14 mouse cellular contexts compared by ENCODE assay signal in the genomic region with DNA sequence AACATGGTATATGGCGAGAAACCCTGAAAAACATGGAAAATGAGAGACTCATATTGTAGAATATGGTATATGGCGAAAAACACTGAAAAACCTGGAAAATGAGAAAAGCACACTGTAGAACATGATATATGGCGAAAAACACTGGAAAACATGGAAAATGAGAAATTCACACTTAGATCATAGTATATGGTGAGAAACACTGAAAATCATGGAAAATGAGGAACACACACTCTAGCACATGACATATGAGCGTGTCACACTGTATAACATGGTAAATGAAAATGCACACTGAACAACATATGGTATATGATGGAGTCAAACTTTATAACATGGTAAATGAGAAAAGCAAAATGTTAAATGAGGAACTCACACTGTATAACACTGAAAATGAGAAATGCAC.
"Had no signal": no experiment of that assay in that cellular context is flagged by ENCODE, and none has a peak within 500 bp of the region (broad histone marks: within the 10 kb centered on the region; RNA-seq: fewer than 3 reads in every experiment).

No protein-coding gene starts in this region.

- DNase-seq: cerebellum, adult 8-10 months; cerebellum, adult 9-10 months; cerebellum, adult 9-11 months; cerebellum, postnatal 10 days; cerebellum, postnatal 14 days; cerebellum, postnatal 25 days; cerebellum, postnatal 36 days; embryo, embryonic 11 days; forebrain, postnatal 0 days; gastrocnemius, adult 2 months; gastrocnemius, postnatal 36 days; heart, adult 11 months; heart, adult 18-20 months; heart, adult 2 months had no signal
